Mouse (Mus musculus) spleen, postnatal 10 days (tissue): ENCODE measurements around the gene Uhrf1.

Experiments used
- DNase-seq, 2 experiments: peaks; one replicate each; pipeline ENCODE4 v3.0.0; 2021 to 2022; ENCODE audit warnings: low spot score in 2 of 2

Gene Uhrf1

GRCm38 (mm10) chr17:56275842-56276480 lies 27.2 kb upstream of the Uhrf1 start:
- no peak for DNase-seq

- peak; percentile 62 to 79 for DNase-seq
Measured at GRCm38 (mm10) chr17:56276643-56277566, 26.2 kb upstream of the Uhrf1 start, which contains the start of gene Ticam1. TSS of gene Ticam1 (minus strand) at chr17:56276786.

GRCm38 (mm10) chr17:56277567-56277893 lies 25.6 kb upstream of the Uhrf1 start:
- no peak for DNase-seq

- no peak for DNase-seq
Measured at GRCm38 (mm10) chr17:56278340-56278739, 24.8 kb upstream of the Uhrf1 start.

- DNase-seq = no peak
Measured at GRCm38 (mm10) chr17:56279481-56280155, 23.5 kb upstream of the Uhrf1 start.

GRCm38 (mm10) chr17:56281193-56281592 lies 21.9 kb upstream of the Uhrf1 start:
- DNase-seq = no peak

- no peak for DNase-seq
Measured at GRCm38 (mm10) chr17:56282802-56283201, 20.3 kb upstream of the Uhrf1 start.

- DNase-seq = no peak
Measured at GRCm38 (mm10) chr17:56283316-56283715, 19.8 kb upstream of the Uhrf1 start.

- no peak for DNase-seq
Measured at GRCm38 (mm10) chr17:56285995-56286394, 17.1 kb upstream of the Uhrf1 start.

GRCm38 (mm10) chr17:56287830-56288229 lies 15.3 kb upstream of the Uhrf1 start:
- DNase-seq = peak in 1 of 2 experiments; percentile 53

GRCm38 (mm10) chr17:56288866-56289265 lies 14.3 kb upstream of the Uhrf1 start:
- no peak for DNase-seq

- DNase-seq = peak in 1 of 2 experiments; percentile 68
Measured at GRCm38 (mm10) chr17:56289371-56290331, 13.5 kb upstream of the Uhrf1 start.

GRCm38 (mm10) chr17:56290388-56291170 lies 12.5 kb upstream of the Uhrf1 start:
- peak; percentile 91 to 92 for DNase-seq

GRCm38 (mm10) chr17:56291171-56291511 lies 12.0 kb upstream of the Uhrf1 start:
- DNase-seq = peak; percentile 86 to 90

GRCm38 (mm10) chr17:56291826-56292475 lies 11.2 kb upstream of the Uhrf1 start:
- DNase-seq = no peak

GRCm38 (mm10) chr17:56292531-56293222 lies 10.4 kb upstream of the Uhrf1 start, which contains the start of gene Plin3:
TSS of gene Plin3 (minus strand) at chr17:56292873.
- DNase-seq = no peak

- no peak for DNase-seq
Measured at GRCm38 (mm10) chr17:56293291-56293690, 9.8 kb upstream of the Uhrf1 start.

GRCm38 (mm10) chr17:56294241-56294640 lies 8.9 kb upstream of the Uhrf1 start:
- DNase-seq = no peak

- DNase-seq = no peak
Measured at GRCm38 (mm10) chr17:56296201-56296600, 6.9 kb upstream of the Uhrf1 start.
